Mouse (Mus musculus): ENCODE results near the gene Ampd3.

DNA sequence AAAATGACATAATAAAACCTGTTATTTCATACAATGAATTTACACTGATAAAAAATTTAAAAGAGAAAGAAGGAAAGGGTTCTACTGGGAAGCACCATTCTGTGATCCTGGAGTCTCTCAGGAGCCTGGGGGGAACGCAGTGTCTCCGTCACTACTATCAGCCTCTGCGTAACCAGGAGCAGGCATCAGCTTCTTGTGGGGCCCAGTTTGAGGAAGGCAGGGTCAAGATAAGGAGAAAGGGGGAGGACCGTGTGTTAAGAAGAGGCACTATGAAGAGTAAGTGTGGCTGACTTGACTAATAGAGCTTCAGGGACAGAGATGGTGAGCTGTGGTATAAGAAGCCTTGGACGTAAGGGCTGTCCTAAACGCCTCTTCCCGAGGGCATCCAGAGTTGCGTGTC lies 6.7 kb downstream of the Ampd3 start:
- TF ChIP-seq USF2 (IDR thresholded peaks at IDR 0.05; ENCODE audit: borderline replicate concordance in 1 of 2, insufficient read depth in 1 of 2, low read depth in 1 of 2, low read length in 2 of 2) (no peak), CTCF (IDR thresholded peaks at IDR 0.05 in 2 of 3, conservative IDR thresholded peaks at IDR 0.05 in 1 of 3; ENCODE audit: control insufficient read depth in 1 of 3, insufficient read depth in 1 of 3, low read depth in 2 of 3, low read length in 3 of 3, poor library complexity in 1 of 3, severe bottlenecking in 1 of 3) (no peak), CHD2 (IDR thresholded peaks at IDR 0.05; ENCODE audit: low read length) (no peak), MAX (IDR thresholded peaks at IDR 0.05; ENCODE audit: low read length) (no peak), MYC (IDR thresholded peaks at IDR 0.05; ENCODE audit: low read depth, low read length) (no peak)
